Comparison of ENCODE assay signal across 9 mouse cellular contexts in the genomic region with DNA sequence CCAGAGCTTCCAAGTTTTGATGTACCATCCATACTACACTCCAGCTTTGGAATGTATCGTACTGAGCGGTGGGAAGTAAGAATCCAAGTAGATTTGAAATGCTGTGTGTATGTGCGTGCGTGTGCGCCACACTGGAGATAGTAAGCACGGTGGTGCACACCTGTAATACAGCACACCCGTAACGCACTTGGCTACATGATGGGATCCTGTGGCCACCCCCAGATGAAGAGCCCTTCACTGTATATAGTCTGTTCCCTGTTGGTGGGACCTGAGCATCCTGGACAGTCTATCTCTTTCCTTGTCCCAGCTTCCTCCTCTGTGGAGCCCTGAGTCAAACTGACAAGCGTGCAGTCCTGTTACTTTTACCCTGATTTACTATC. TPM values are rescaled to one million over a fixed set of nuclear protein-coding genes. Genes with fewer than 3 reads are reported as not detected.
A peak's percentile ranks its signal among the peaks of the same experiment; 100 is the strongest.
DNase-seq lines count a peak whose midpoint lies in the region; ATAC-seq and TF ChIP-seq lines count a peak whose summit lies in the region.
"Had no signal": no experiment of that assay in that cellular context is flagged by ENCODE, and none has a peak within 500 bp of the region (broad histone marks: within the 10 kb centered on the region; RNA-seq: fewer than 3 reads in every experiment).

No protein-coding gene starts in this region.

- intact Hi-C loops in heart, postnatal 36 days (cut with DNase I): no loop called here

- no peaks in the 10 kb centered on the region for H3K27me3 ChIP-seq in heart, embryonic 11.5 days (ENCODE audit: control insufficient read depth, insufficient read depth, low read length)
- H3K27me3 ChIP-seq in heart, embryonic 16.5 days (ENCODE audit: control insufficient read depth, insufficient read depth, low read length): no peaks in the 10 kb centered on the region

- no peak for ATAC-seq in heart, embryonic 11.5 days (replicated peaks; ENCODE audit: insufficient number of reproducible peaks, low FRiP score, low TSS enrichment)
- ATAC-seq in heart, embryonic 16.5 days (replicated peaks; ENCODE audit: extremely low read depth, insufficient read depth, low FRiP score): no peak
- no peak for ATAC-seq in cerebellum, adult (ENCODE audit: insufficient number of reproducible peaks, low FRiP score, low TSS enrichment)

- H3K36me3 ChIP-seq in heart, embryonic 11.5 days (ENCODE audit: control insufficient read depth, insufficient read depth, low read length): peaks cover 19% of the 10 kb centered on the region
- H3K36me3 ChIP-seq in ES-E14 (ENCODE audit: control insufficient read depth, insufficient read depth, low read length, poor library complexity, severe bottlenecking) (peaks cover 30% of the 10 kb centered on the region), macrophage (ENCODE audit: inconsistent target) (no peaks in the 10 kb centered on the region)
- H3K36me3 ChIP-seq in heart, embryonic 16.5 days (ENCODE audit: control insufficient read depth, insufficient read depth): peaks cover 17% of the 10 kb centered on the region

- no peak for DNase-seq in heart, postnatal 36 days
- DNase-seq in ES-E14 (ENCODE audit: low read depth, low spot score): no peak
- DNase-seq in right cerebral cortex, postnatal 25 days: no peak
- no peak for DNase-seq in ovary, adult 18-20 months (ENCODE audit: low spot score)
- DNase-seq: cerebellum, adult 9-10 months had no signal

- peaks cover 49% of the 10 kb centered on the region for H3K79me2 ChIP-seq in macrophage (ENCODE audit: inconsistent target)

- H3K9ac ChIP-seq in heart, embryonic 11.5 days (ENCODE audit: low read depth, low read length): peak overlapping the region; percentile 93
- peak overlapping the region; percentile 89 for H3K9ac ChIP-seq in ES-E14 (ENCODE audit: insufficient read depth, low read depth, low read length, poor library complexity, severe bottlenecking)
- peak overlapping the region; percentile 79 for H3K9ac ChIP-seq in heart, embryonic 16.5 days (ENCODE audit: low read length)

- peak overlapping the region; percentile 94; the same call in 1 of the 2 replicates for H3K27ac ChIP-seq in heart, embryonic 11.5 days (ENCODE audit: low read depth, low read length)
- H3K27ac ChIP-seq in ES-E14 (ENCODE audit: insufficient read depth, low read depth, low read length, poor library complexity, severe bottlenecking) (no peak overlapping the region), macrophage (peak overlapping the region; percentile 86)
- H3K27ac ChIP-seq in heart, embryonic 16.5 days (ENCODE audit: low read length): peak overlapping the region; percentile 91

- no peaks in the 10 kb centered on the region for H3K9me3 ChIP-seq in heart, embryonic 11.5 days (replicated peaks; ENCODE audit: control insufficient read depth, low read length)
- H3K9me3 ChIP-seq in ES-E14 (ENCODE audit: control insufficient read depth, insufficient read depth, low read depth, low read length): no peaks in the 10 kb centered on the region
- H3K9me3 ChIP-seq in heart, embryonic 16.5 days (replicated peaks; ENCODE audit: control insufficient read depth, low read length): no peaks in the 10 kb centered on the region

- peak overlapping the region; percentile 92 for H3K4me3 ChIP-seq in heart, embryonic 11.5 days (ENCODE audit: low read depth, low read length)
- H3K4me3 ChIP-seq in ES-E14 (ENCODE audit: insufficient read depth in 1 of 2, low read depth in 1 of 2, low read length in 2 of 2, poor library complexity in 1 of 2, severe bottlenecking in 1 of 2) (peak overlapping the region; percentile 82 to 84), macrophage (ENCODE audit: inconsistent target) (peak overlapping the region; percentile 79)
- H3K4me3 ChIP-seq in heart, embryonic 16.5 days (ENCODE audit: low read length): peak overlapping the region; percentile 79

- peak overlapping the region; percentile 71 for H3K4me2 ChIP-seq in heart, embryonic 11.5 days
- H3K4me2 ChIP-seq in heart, embryonic 16.5 days (ENCODE audit: low read depth, low read length): peak overlapping the region; percentile 76

- H3K4me1 ChIP-seq in heart, embryonic 11.5 days (ENCODE audit: control insufficient read depth, insufficient read depth, low read length): peaks cover 8% of the 10 kb centered on the region
- peaks cover 0 to 9% of the 10 kb centered on the region in 2 experiments; a peak in 3 of 4 replicates for H3K4me1 ChIP-seq in ES-E14 (ENCODE audit: control insufficient read depth in 2 of 2, insufficient read depth in 2 of 2, low read length in 2 of 2, poor library complexity in 1 of 2)
- H3K4me1 ChIP-seq in heart, embryonic 16.5 days (ENCODE audit: control insufficient read depth, insufficient read depth, low read length): peaks cover 13% of the 10 kb centered on the region

- 19% methylated on average over 9 of the region's 9 CpGs for WGBS in heart, embryonic 11.5 days (ENCODE audit: insufficient replicate concordance)
- 7% methylated on average over 9 of the region's 9 CpGs for WGBS in heart, embryonic 16.5 days
- WGBS in macrophage (ENCODE audit: missing documents): 32% methylated on average over 9 of the region's 9 CpGs

- in situ Hi-C loops in ES-E14 (cut with MboI; ENCODE audit: low sequenced_read_pairs in 2 of 2, unreplicated experiment in 2 of 2): no loop called here

TF ChIP-seq in ES-E14, 5 proteins besides CTCF, POLR2A, EP300 and RAD21:
- no peak for TF ChIP-seq ZC3H11A (IDR thresholded peaks at IDR 0.05; ENCODE audit: borderline replicate concordance, low read depth, low read length)
- no peak for TF ChIP-seq CHD2 (IDR thresholded peaks at IDR 0.05; ENCODE audit: low read depth, low read length)
- no peak for TF ChIP-seq ZNF384 (IDR thresholded peaks at IDR 0.05; ENCODE audit: low read depth, low read length)
- no peak for TF ChIP-seq HCFC1 (IDR thresholded peaks at IDR 0.05; ENCODE audit: borderline replicate concordance, insufficient read depth, low read length)
- TF ChIP-seq MAFK (IDR thresholded peaks at IDR 0.05; ENCODE audit: insufficient read depth, low read depth, low read length): no peak

RNA-seq across cellular contexts. Expression of gene Aurkb, which starts 0.9 kb away (rescaled TPM):
- 89.2 and 89.6 TPM in 2 replicates for polyA plus RNA-seq in heart, embryonic 11.5 days (2014; fragmentation: Nextera tagmentation; extraction: Ambion mirVana)
- 1 to 10 TPM in 1 of 2 experiments, under 1 TPM in 1; 0.72 to 1.2 TPM for total RNA-seq in heart, postnatal 36 days (2021)
- total RNA-seq in ES-E14 (2012; rRNA removed): 71.7 and 81.1 TPM in 2 replicates
- 85.7 and 95.3 TPM in 2 replicates for polyA plus RNA-seq in heart, embryonic 16.5 days (2015; fragmentation: Nextera tagmentation; extraction: Ambion mirVana)
- total RNA-seq in macrophage (2018; cell fraction: chromatin; rRNA removed): 10 to 100 TPM in 7 of 26 experiments, 1 to 10 TPM in 15, under 1 TPM in 2, not detected in 2; 0.53 to 31.9 (median 6.0) TPM
- 1 to 10 TPM; 1.8 to 7.3 (median 4.3) TPM for total RNA-seq in macrophage (2018; cell fraction: cytosol; rRNA removed)
- 10 to 100 TPM in 3 of 26 experiments, 1 to 10 TPM in 21, under 1 TPM in 1, not detected in 1; 0.69 to 20.2 (median 3.6) TPM for total RNA-seq in macrophage (2018; cell fraction: nucleus; rRNA removed)
- polyA plus RNA-seq in macrophage (2018): 4.2 to 8.5 TPM (median 7.3 TPM) in 3 replicates

RNA-seq across cellular contexts. Expression of gene Borcs6, which starts 13.1 kb away (rescaled TPM):
- polyA plus RNA-seq in heart, embryonic 11.5 days (2014; fragmentation: Nextera tagmentation; extraction: Ambion mirVana): 7.7 and 9.8 TPM in 2 replicates
- total RNA-seq in heart, postnatal 36 days (2021): 10 to 100 TPM; 16.0 to 17.1 TPM
- total RNA-seq in ES-E14 (2012; rRNA removed): 4.5 and 6.2 TPM in 2 replicates
- 11.2 and 12.0 TPM in 2 replicates for polyA plus RNA-seq in heart, embryonic 16.5 days (2015; fragmentation: Nextera tagmentation; extraction: Ambion mirVana)
- total RNA-seq in macrophage (2018; cell fraction: chromatin; rRNA removed): 10 to 100 TPM in 17 of 26 experiments, 1 to 10 TPM in 9; 3.6 to 22.4 (median 12.0) TPM
- total RNA-seq in macrophage (2018; cell fraction: cytosol; rRNA removed): 10 to 100 TPM; 21.1 to 43.6 (median 31.0) TPM
- total RNA-seq in macrophage (2018; cell fraction: nucleus; rRNA removed): 10 to 100 TPM; 13.9 to 44.9 (median 28.3) TPM
- 11.7 to 37.1 TPM (median 15.6 TPM) in 3 replicates for polyA plus RNA-seq in macrophage (2018)

RNA-seq across cellular contexts. Expression of gene Tmem107, which starts 24.2 kb away (rescaled TPM):
- polyA plus RNA-seq in heart, embryonic 11.5 days (2014; fragmentation: Nextera tagmentation; extraction: Ambion mirVana): 26.4 and 28.2 TPM in 2 replicates
- total RNA-seq in heart, postnatal 36 days (2021): 1 to 10 TPM; 4.2 to 6.1 TPM
- 38.6 and 38.8 TPM in 2 replicates for total RNA-seq in ES-E14 (2012; rRNA removed)
- 43.3 and 46.5 TPM in 2 replicates for polyA plus RNA-seq in heart, embryonic 16.5 days (2015; fragmentation: Nextera tagmentation; extraction: Ambion mirVana)
- 1 to 10 TPM in 7 of 26 experiments, under 1 TPM in 1, not detected in 18; 0.79 to 3.1 (median 1.5) TPM for total RNA-seq in macrophage (2018; cell fraction: chromatin; rRNA removed)
- total RNA-seq in macrophage (2018; cell fraction: cytosol; rRNA removed): 1 to 10 TPM; 1.9 to 5.8 (median 3.9) TPM
- total RNA-seq in macrophage (2018; cell fraction: nucleus; rRNA removed): 1 to 10 TPM in 18 of 26 experiments, under 1 TPM in 1, not detected in 7; 0.86 to 6.4 (median 2.7) TPM
- 4.1 to 7.3 TPM (median 4.2 TPM) in 3 replicates for polyA plus RNA-seq in macrophage (2018)

RNA-seq across cellular contexts. Expression of gene Ctc1, which starts 30.7 kb away (rescaled TPM):
- 41.3 and 48.3 TPM in 2 replicates for polyA plus RNA-seq in heart, embryonic 11.5 days (2014; fragmentation: Nextera tagmentation; extraction: Ambion mirVana)
- 10 to 100 TPM; 12.5 to 14.3 TPM for total RNA-seq in heart, postnatal 36 days (2021)
- total RNA-seq in ES-E14 (2012; rRNA removed): 50.9 and 79.5 TPM in 2 replicates
- 44.4 and 49.5 TPM in 2 replicates for polyA plus RNA-seq in heart, embryonic 16.5 days (2015; fragmentation: Nextera tagmentation; extraction: Ambion mirVana)
- 10 to 100 TPM in 17 of 26 experiments, 1 to 10 TPM in 9; 4.4 to 36.3 (median 13.8) TPM for total RNA-seq in macrophage (2018; cell fraction: chromatin; rRNA removed)
- 10 to 100 TPM in 18 of 26 experiments, 1 to 10 TPM in 8; 7.0 to 20.5 (median 12.6) TPM for total RNA-seq in macrophage (2018; cell fraction: cytosol; rRNA removed)
- 10 to 100 TPM in 15 of 26 experiments, 1 to 10 TPM in 11; 4.4 to 32.5 (median 12.4) TPM for total RNA-seq in macrophage (2018; cell fraction: nucleus; rRNA removed)
- 17.1 to 28.9 TPM (median 20.6 TPM) in 3 replicates for polyA plus RNA-seq in macrophage (2018)

RNA-seq across cellular contexts. Expression of gene Pfas, which starts 38.1 kb away (rescaled TPM):
- 17.3 and 24.0 TPM in 2 replicates for polyA plus RNA-seq in heart, embryonic 11.5 days (2014; fragmentation: Nextera tagmentation; extraction: Ambion mirVana)
- total RNA-seq in heart, postnatal 36 days (2021): 1 to 10 TPM; 5.8 to 8.3 TPM
- total RNA-seq in ES-E14 (2012; rRNA removed): 119 and 149 TPM in 2 replicates
- 16.7 and 19.2 TPM in 2 replicates for polyA plus RNA-seq in heart, embryonic 16.5 days (2015; fragmentation: Nextera tagmentation; extraction: Ambion mirVana)
- total RNA-seq in macrophage (2018; cell fraction: chromatin; rRNA removed): 10 to 100 TPM; 10.2 to 70.3 (median 32.6) TPM
- 10 to 100 TPM in 2 of 26 experiments, 1 to 10 TPM in 24; 4.9 to 12.5 (median 7.7) TPM for total RNA-seq in macrophage (2018; cell fraction: cytosol; rRNA removed)
- total RNA-seq in macrophage (2018; cell fraction: nucleus; rRNA removed): 10 to 100 TPM in 22 of 26 experiments, 1 to 10 TPM in 4; 6.4 to 54.1 (median 15.0) TPM
- 2.4 to 12.1 TPM (median 5.6 TPM) in 3 replicates for polyA plus RNA-seq in macrophage (2018)
